Mouse (Mus musculus) heart, embryonic 11.5 days (tissue): ENCODE measurements around the gene Dab1. TPM values are rescaled to one million over a fixed set of nuclear protein-coding genes. Genes with fewer than 3 reads are reported as not detected.

Experiments
- ATAC-seq: fragments of 200-750 bp; cut with Nextera tagmentation; replicated peaks from 2 replicates; pipeline ENCODE4 v1.8.0; 2017; ENCODE audit warnings: moderate library complexity; ENCODE audit not compliant: insufficient number of reproducible peaks, low FRiP score, low TSS enrichment
- H3K27ac ChIP-seq: fragments of 300-500 bp; sonication (generic); 2 replicates; pipeline ENCODE4 v1.5.1; 2014; ENCODE audit warnings: mild to moderate bottlenecking, low read depth, low read length
- H3K27me3 ChIP-seq: fragments of 300-500 bp; sonication (generic); 2 replicates; pipeline ENCODE4 v1.6.1; 2014; ENCODE audit warnings: mild to moderate bottlenecking, low read length, mixed read lengths; ENCODE audit not compliant: control insufficient read depth, insufficient read depth
- H3K36me3 ChIP-seq: fragments of 300-500 bp; sonication (generic); 2 replicates; pipeline ENCODE4 v1.6.1; 2014; ENCODE audit warnings: mild to moderate bottlenecking, low read length, moderate library complexity, mixed read lengths; ENCODE audit not compliant: control insufficient read depth, insufficient read depth
- H3K4me1 ChIP-seq: fragments of 300-500 bp; sonication (generic); 2 replicates; pipeline ENCODE4 v1.6.1; 2014; ENCODE audit warnings: low read length; ENCODE audit not compliant: control insufficient read depth, insufficient read depth
- H3K4me2 ChIP-seq: fragments of 300-500 bp; sonication (generic); 2 replicates; pipeline ENCODE4 v1.6.1; 2014; ENCODE audit warnings: mild to moderate bottlenecking, moderate library complexity
- H3K4me3 ChIP-seq: fragments of 300-500 bp; sonication (generic); 2 replicates; pipeline ENCODE4 v1.5.1; 2014; ENCODE audit warnings: low read depth, low read length
- H3K9ac ChIP-seq: fragments of 300-500 bp; sonication (generic); 2 replicates; pipeline ENCODE4 v1.6.1; 2014; ENCODE audit warnings: mild to moderate bottlenecking, low read depth, low read length, moderate library complexity
- H3K9me3 ChIP-seq: fragments of 300-500 bp; sonication (generic); replicated peaks from 2 replicates; pipeline ENCODE4 v1.6.1; 2016; ENCODE audit warnings: low read length; ENCODE audit not compliant: control insufficient read depth
- WGBS: fragments of 180-500 bp; shearing (Covaris S2); extraction: QIAGEN DNeasy Blood & Tissue Kit; methylation state at CpG from one replicate; pipeline ENCODE4 v1.1.7; 2014; ENCODE audit not compliant: insufficient replicate concordance; 5-methylcytosine and 5-hydroxymethylcytosine counted together
- polyA plus RNA-seq: library from polyadenylated mRNA; unstranded; fragments of >200 nt; fragmentation: Nextera tagmentation; extraction: Ambion mirVana; gene quantifications from 2 replicates; pipeline ENCODE4 v1.2.1, GENCODE M21; 2014

Dab1 gene
- polyA plus RNA-seq, 1 experiment from 2014 or later: 1.9 TPM

- ATAC-seq: no peak
- 81% methylated on average over 7 of the region's 7 CpGs for WGBS
- Histone ChIP-seq H3K4me2 (no peak overlapping the region), H3K27ac (no peak overlapping the region), H3K4me1 (peaks cover 18% of the 10 kb centered on the region), H3K9ac (no peak overlapping the region), H3K4me3 (no peak overlapping the region), H3K9me3 (no peaks in the 10 kb centered on the region), H3K27me3 (no peaks in the 10 kb centered on the region), H3K36me3 (no peaks in the 10 kb centered on the region)
Measured at GRCm38 (mm10) chr4:104691026-104691425, 1071.9 kb downstream of the Dab1 start.

- peak overlapping the region; percentile 10; the same call in 1 of the 2 replicates for H3K4me2 ChIP-seq
- no peak overlapping the region for H3K4me3 ChIP-seq
Measured at GRCm38 (mm10) chr4:104694188-104694587, 1075.0 kb downstream of the Dab1 start.

GRCm38 (mm10) chr4:104696522-104696921 is 1077.4 kb downstream of the Dab1 start:
- no peak overlapping the region for H3K27ac ChIP-seq
- no peak overlapping the region for H3K4me3 ChIP-seq
- WGBS: 80% methylated on average over 3 of the region's 3 CpGs
- no peak overlapping the region for H3K4me2 ChIP-seq
- H3K9ac ChIP-seq: no peak overlapping the region
- H3K4me1 ChIP-seq: peaks cover 11% of the 10 kb centered on the region
- ATAC-seq: no peak
- no peaks in the 10 kb centered on the region for H3K36me3 ChIP-seq
- H3K27me3 ChIP-seq: no peaks in the 10 kb centered on the region
- no peaks in the 10 kb centered on the region for H3K9me3 ChIP-seq

More at GRCm38 (mm10) chr4:104694188-104694587, 1075.0 kb downstream of the Dab1 start:
- Histone ChIP-seq H3K27ac (no peak overlapping the region), H3K4me1 (peaks cover 12% of the 10 kb centered on the region), H3K27me3 (no peaks in the 10 kb centered on the region), H3K9me3 (no peaks in the 10 kb centered on the region), H3K36me3 (no peaks in the 10 kb centered on the region), H3K9ac (no peak overlapping the region)
- no peak for ATAC-seq
- 31% methylated on average over 11 of the region's 11 CpGs for WGBS

GRCm38 (mm10) chr4:104697703-104698102 is 1078.5 kb downstream of the Dab1 start:
- WGBS: 73% methylated on average over 4 of the region's 4 CpGs
- Histone ChIP-seq H3K9ac (no peak overlapping the region), H3K27ac (no peak overlapping the region), H3K36me3 (no peaks in the 10 kb centered on the region), H3K27me3 (no peaks in the 10 kb centered on the region), H3K4me1 (peaks cover 11% of the 10 kb centered on the region), H3K9me3 (no peaks in the 10 kb centered on the region), H3K4me2 (no peak overlapping the region), H3K4me3 (no peak overlapping the region)
- ATAC-seq: no peak

GRCm38 (mm10) chr4:104705664-104706645 is 1086.8 kb downstream of the Dab1 start:
- no peaks in the 10 kb centered on the region for H3K4me1 ChIP-seq
- H3K9me3 ChIP-seq: no peaks in the 10 kb centered on the region
- H3K36me3 ChIP-seq: no peaks in the 10 kb centered on the region
- no peak overlapping the region for H3K9ac ChIP-seq
- ATAC-seq: no peak
- H3K4me3 ChIP-seq: no peak overlapping the region
- 0 out of 2 replicates have a peak overlapping the region, but pooled peaks have one; percentile 14 for H3K4me2 ChIP-seq
- H3K27me3 ChIP-seq: no peaks in the 10 kb centered on the region
- H3K27ac ChIP-seq: no peak overlapping the region
- whole genome bisulfite sequencing: 56% methylated on average over 10 of the region's 10 CpGs

GRCm38 (mm10) chr4:104712338-104713083 is 1093.4 kb downstream of the Dab1 start:
- Histone ChIP-seq H3K27ac (no peak overlapping the region), H3K4me3 (no peak overlapping the region), H3K27me3 (no peaks in the 10 kb centered on the region), H3K4me2 (no peak overlapping the region), H3K9me3 (no peaks in the 10 kb centered on the region), H3K9ac (no peak overlapping the region), H3K36me3 (no peaks in the 10 kb centered on the region), H3K4me1 (no peaks in the 10 kb centered on the region)
- WGBS: 85% methylated on average over 15 of the region's 15 CpGs
- ATAC-seq: no peak

GRCm38 (mm10) chr4:104714925-104715519 is 1095.9 kb downstream of the Dab1 start:
- Histone ChIP-seq H3K4me3 (no peak overlapping the region), H3K9me3 (no peaks in the 10 kb centered on the region), H3K9ac (no peak overlapping the region), H3K36me3 (no peaks in the 10 kb centered on the region), H3K4me2 (no peak overlapping the region), H3K4me1 (peaks cover 9% of the 10 kb centered on the region; the same call in 1 of the 2 replicates), H3K27ac (no peak overlapping the region), H3K27me3 (no peaks in the 10 kb centered on the region)
- WGBS: 69% methylated on average over 9 of the region's 9 CpGs
- no peak for ATAC-seq

GRCm38 (mm10) chr4:104715857-104716256 is 1096.7 kb downstream of the Dab1 start:
- H3K4me1 ChIP-seq: peaks cover 9% of the 10 kb centered on the region; the same call in 1 of the 2 replicates
- H3K27ac ChIP-seq: no peak overlapping the region
- no peak for ATAC-seq
- 73% methylated on average over 6 of the region's 6 CpGs for WGBS
- H3K4me3 ChIP-seq: no peak overlapping the region
- no peaks in the 10 kb centered on the region for H3K27me3 ChIP-seq
- no peaks in the 10 kb centered on the region for H3K36me3 ChIP-seq
- H3K4me2 ChIP-seq: no peak overlapping the region
- no peaks in the 10 kb centered on the region for H3K9me3 ChIP-seq
- H3K9ac ChIP-seq: no peak overlapping the region
